Mouse (Mus musculus) testis, adult 2 months (tissue): Measurements from ENCODE around the gene Zfp174. TPM values are rescaled to one million over a fixed set of nuclear protein-coding genes. Genes with fewer than 3 reads are reported as not detected.
A peak's percentile ranks its signal among the peaks of the same experiment; 100 is the strongest.

Experiments used
- H3K27ac ChIP-seq: fragments of 200-500 bp; 2 replicates; pipeline ENCODE4 v1.5.1; 2012; ENCODE audit warnings: low read depth, low read length; ENCODE audit not compliant: control insufficient read depth, insufficient read depth
- H3K27me3 ChIP-seq: fragments of 200-500 bp; 2 replicates; pipeline ENCODE4 v1.6.1; 2012; ENCODE audit warnings: mild to moderate bottlenecking, low read length, moderate library complexity; ENCODE audit not compliant: control insufficient read depth, insufficient read depth
- H3K36me3 ChIP-seq: fragments of 200-500 bp; 2 replicates; pipeline ENCODE4 v1.6.1; 2012; ENCODE audit warnings: mild to moderate bottlenecking, low read length; ENCODE audit not compliant: control insufficient read depth, insufficient read depth
- H3K4me1 ChIP-seq: fragments of 200-500 bp; 2 replicates; pipeline ENCODE4 v1.6.1; 2012; ENCODE audit warnings: low read length; ENCODE audit not compliant: control insufficient read depth, insufficient read depth
- H3K4me3 ChIP-seq: fragments of 200-500 bp; 2 replicates; pipeline ENCODE4 v1.5.1; 2012; ENCODE audit warnings: low read depth, mild to moderate bottlenecking, low read length, moderate library complexity, mixed read lengths; ENCODE audit not compliant: control insufficient read depth
- CTCF ChIP-seq: fragments of 200-500 bp; IDR thresholded peaks from 2 replicates; pipeline ENCODE4 v1.5.1; 2012; ENCODE audit warnings: low read depth, mild to moderate bottlenecking, inconsistent platforms, low read length, moderate library complexity; ENCODE audit not compliant: control insufficient read depth, insufficient read depth, insufficient replicate concordance
- POLR2A ChIP-seq: fragments of 200-500 bp; IDR thresholded peaks from 2 replicates; pipeline ENCODE4 v1.6.1; 2012; ENCODE audit warnings: low read depth, mild to moderate bottlenecking, inconsistent platforms, low read length, moderate library complexity; ENCODE audit not compliant: control insufficient read depth
- polyA plus RNA-seq: library from polyadenylated mRNA; depleted of rRNA; stranded (reverse); fragments of >200 nt; gene quantifications from 2 replicates; pipeline ENCODE4 v1.2.3, GENCODE M21; 2012

The Zfp174 gene
- polyA plus RNA-seq, 1 experiment = 1.5 TPM

DNA sequence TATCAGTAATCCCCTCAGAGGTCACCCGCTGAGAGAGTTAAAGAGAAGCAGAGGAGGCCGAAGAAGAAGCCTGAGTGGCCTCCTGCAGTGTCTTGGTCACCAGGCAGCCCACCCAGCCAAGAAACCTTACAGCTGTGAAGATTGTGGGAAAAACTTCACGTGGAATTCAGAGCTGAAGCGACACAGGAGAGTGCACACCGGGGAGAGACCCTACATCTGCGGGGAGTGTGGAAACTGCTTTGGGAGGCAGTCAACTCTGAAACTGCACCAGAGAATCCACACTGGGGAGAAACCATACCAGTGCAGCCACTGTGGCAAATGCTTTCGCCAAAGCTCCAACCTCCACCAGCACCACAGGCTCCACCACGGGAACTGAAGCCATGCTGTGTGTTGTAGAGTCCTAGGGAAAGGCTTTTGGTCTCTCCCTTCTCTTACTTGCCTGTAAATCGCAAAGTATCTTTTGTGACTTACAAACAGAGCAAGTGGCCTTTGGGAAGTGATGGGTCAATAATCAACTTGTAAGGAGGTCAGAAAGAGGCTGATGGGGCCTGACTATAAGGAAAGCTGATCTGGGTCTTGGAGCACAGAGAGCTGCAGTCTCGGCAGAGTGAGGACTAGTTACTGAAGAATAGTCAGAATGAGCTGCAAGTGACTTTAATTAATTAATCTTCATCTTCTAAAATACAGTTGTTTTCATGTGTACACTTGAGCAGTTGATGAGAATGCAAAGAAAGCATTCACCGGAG lies 7.5 kb downstream of the Zfp174 start:
- no peak overlapping the region for H3K4me3 ChIP-seq

DNA sequence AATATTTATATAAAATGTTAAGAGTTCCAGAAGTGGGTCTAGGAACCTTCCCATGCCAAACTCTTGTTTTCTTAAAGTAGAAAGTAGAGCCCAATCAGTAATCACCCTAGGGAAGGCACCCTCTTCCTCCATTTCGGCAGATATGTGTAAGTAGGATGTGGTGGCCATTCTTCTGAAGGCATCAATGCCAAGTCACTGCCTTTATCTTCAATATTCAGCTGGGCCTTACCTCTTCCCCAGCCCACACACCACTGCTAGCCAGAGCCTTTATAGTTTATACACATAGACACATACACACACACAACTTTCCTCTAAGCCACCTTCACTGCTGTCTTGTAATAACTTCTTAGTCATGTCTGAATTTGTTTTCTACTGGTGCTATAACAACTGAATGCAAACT lies 8.7 kb downstream of the Zfp174 start:
- H3K27ac ChIP-seq = no peak overlapping the region
- H3K4me3 ChIP-seq = no peak overlapping the region
- no peaks in the 10 kb centered on the region for H3K27me3 ChIP-seq
- no peaks in the 10 kb centered on the region for H3K36me3 ChIP-seq
- no peaks in the 10 kb centered on the region for H3K4me1 ChIP-seq
- TF ChIP-seq POLR2A (no peak), CTCF (no peak)

More for the DNA sequence above, 7.5 kb downstream of the Zfp174 start:
- no peaks in the 10 kb centered on the region for H3K27me3 ChIP-seq
- no peaks in the 10 kb centered on the region; the same call in 1 of the 2 replicates for H3K36me3 ChIP-seq
- H3K4me1 ChIP-seq = no peaks in the 10 kb centered on the region
- no peak overlapping the region for H3K27ac ChIP-seq
- no peak for TF ChIP-seq POLR2A
- TF ChIP-seq CTCF = no peak

DNA sequence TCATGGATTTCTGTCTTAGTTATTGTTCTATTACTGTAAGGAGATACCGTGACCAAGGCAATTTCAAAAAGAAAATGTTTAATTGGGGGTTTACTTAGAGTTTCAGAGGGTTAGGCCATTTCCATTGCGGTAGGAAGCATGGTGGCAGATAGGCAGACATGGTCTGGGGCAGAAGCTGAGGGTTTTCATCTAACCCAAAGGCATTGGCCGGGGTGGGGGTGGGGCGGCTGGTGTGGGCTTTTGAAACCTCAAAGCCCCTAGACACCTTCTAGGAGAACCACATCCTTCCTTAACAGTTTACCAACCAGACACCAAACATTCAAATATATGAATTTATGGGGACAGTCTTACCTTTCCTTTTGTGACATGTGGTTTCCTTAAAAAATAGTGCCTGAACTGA lies 12.2 kb downstream of the Zfp174 start:
- TF ChIP-seq CTCF (no peak), POLR2A (no peak)
- no peaks in the 10 kb centered on the region for H3K4me1 ChIP-seq
- H3K27ac ChIP-seq = no peak overlapping the region
- no peaks in the 10 kb centered on the region for H3K36me3 ChIP-seq
- H3K4me3 ChIP-seq = no peak overlapping the region
- no peaks in the 10 kb centered on the region for H3K27me3 ChIP-seq

DNA sequence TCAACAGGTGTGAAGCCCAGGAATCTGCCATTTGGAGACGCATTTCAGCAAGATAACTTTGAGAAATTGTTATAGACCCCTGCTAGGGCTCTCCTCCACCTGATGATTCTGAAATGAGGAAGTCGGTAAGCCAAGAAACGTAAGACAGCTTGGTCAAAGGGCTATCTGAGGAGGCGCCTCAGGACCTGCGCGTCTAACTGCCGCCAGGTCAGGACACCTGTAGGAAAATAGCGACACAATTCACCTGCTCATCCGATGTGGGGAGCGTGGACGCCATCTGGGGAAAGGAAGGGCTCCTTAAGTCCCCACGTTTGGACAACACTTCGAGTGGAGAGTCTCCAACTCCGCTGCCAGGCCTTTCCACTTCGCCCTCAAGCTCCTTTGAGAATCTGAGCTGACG lies 24.7 kb downstream of the Zfp174 start:
- Histone ChIP-seq H3K27ac (peak overlapping the region; percentile 90), H3K4me3 (peak overlapping the region; percentile 94), H3K36me3 (peaks cover 7% of the 10 kb centered on the region), H3K4me1 (no peaks in the 10 kb centered on the region; the same call in none of the 2 replicates), H3K27me3 (no peaks in the 10 kb centered on the region)
- TF ChIP-seq CTCF (no peak), POLR2A (no peak)

DNA sequence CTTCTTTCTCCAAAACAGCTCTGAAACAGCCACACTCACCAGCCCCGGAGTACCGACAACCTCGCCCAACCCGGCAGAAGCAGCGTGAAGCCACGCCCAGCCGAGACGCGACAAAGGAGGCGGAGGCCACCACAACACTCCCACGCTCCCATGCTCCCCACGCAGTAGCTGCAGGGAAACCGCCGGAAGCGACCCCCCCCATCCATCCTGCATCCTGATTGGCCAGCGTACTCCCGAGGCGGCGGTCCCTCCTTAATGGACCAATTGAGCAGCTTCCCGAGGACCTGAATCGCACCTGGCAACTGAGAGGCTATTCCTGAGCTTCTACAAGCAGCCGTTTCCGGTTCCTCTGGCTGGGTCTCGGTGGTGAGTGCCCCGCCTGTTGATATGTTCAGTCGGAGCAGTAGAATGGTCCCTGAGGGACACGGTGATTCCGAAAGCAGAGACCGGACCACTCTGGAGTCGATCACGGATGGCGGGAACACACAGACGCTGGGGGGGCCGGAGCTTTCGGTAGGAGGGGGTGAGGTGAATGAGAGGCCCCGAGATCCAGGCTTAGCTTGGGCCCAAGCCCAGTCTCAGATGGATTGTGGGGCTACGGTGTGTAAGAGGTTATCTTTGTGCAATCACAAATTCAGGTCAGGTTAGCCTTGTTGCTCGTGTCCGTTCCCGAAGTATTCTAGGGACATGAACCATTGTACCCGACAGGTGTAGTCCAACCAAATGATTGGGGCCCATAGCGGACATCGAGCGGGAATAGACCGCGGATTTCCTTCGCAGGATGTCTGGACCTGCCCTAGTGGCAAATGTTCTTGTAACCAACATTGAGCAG lies 25.4 kb downstream of the Zfp174 start, which contains the start of gene Naa60:
Gene Naa60 (plus strand): TSS at position 160 of the 832 bp plus-strand sequence.
- no peaks in the 10 kb centered on the region for H3K27me3 ChIP-seq
- peaks cover 5% of the 10 kb centered on the region; the same call in 1 of the 2 replicates for H3K36me3 ChIP-seq
- peak within 1 kb of the TSS; percentile 90 for H3K27ac ChIP-seq
- TF ChIP-seq CTCF = no peak
- TF ChIP-seq POLR2A = peak; percentile 91
- peak within 1 kb of the TSS; percentile 94 for H3K4me3 ChIP-seq
- H3K4me1 ChIP-seq = no peaks in the 10 kb centered on the region; the same call in 1 of the 2 replicates

DNA sequence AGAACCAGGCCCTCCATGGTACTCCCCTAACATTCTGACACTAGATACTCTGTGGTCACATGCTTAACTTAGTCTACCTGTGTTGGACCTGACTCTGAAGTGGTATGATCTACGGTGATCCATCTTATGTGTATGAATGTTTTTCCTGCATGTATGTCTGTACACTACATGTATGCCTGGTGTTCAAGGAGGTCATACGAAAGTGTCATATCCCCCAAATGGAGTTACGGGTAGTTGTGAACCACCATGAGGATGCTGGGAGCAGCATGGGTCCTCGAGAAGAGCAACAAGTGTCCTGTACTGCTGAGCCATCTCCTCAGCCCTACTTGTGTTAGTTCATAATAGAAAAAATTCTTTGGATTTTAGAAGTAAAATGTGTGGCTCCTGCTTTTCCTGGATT lies 29.3 kb downstream of the Zfp174 start:
- Histone ChIP-seq H3K4me3 (no peak overlapping the region), H3K36me3 (no peaks in the 10 kb centered on the region), H3K27me3 (no peaks in the 10 kb centered on the region), H3K4me1 (no peaks in the 10 kb centered on the region; the same call in 1 of the 2 replicates), H3K27ac (no peak overlapping the region)
- no peak for TF ChIP-seq POLR2A
- TF ChIP-seq CTCF = no peak
